Mouse (Mus musculus): ENCODE measurements around the gene Smyd3. TPM values are rescaled to one million over a fixed set of nuclear protein-coding genes. Genes with fewer than 3 reads are reported as not detected.

Smyd3 gene
- polyA plus RNA-seq, 1 experiment from 2014 or later: 11.3 TPM

DNA sequence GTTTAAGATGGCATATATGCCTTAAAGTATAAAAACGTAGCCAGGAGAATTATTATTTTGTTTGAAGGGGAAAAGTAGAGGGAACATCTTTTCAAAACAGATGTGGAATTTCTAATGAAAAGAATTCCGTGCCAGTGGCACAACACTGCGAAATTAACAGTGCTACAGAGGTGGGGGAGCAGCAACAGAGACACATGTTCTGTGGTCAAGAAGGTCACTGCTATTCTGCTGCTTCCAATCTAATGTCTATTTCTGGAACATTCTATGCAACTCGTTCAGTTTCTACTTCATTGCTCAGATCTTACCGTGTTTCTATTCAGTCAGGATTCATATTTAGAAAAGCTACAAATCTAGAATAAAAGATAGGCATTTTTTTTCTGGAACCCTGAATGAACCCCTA lies 117.0 kb downstream of the Smyd3 start:
- Histone ChIP-seq H3K4me3 (ENCODE audit: control insufficient read depth in 1 of 2, insufficient read depth in 1 of 2, low read depth in 1 of 2, low read length in 2 of 2) (no peak overlapping the region), H3K36me3 (ENCODE audit: control insufficient read depth, insufficient read depth, low read length) (no peaks in the 10 kb centered on the region), H3K4me1 (ENCODE audit: control insufficient read depth in 2 of 2, insufficient read depth in 2 of 2, low read length in 2 of 2) (0 out of 4 replicates have a peak, but pooled peaks cover 0 to 2% of the 10 kb centered on the region in 2 experiments), H3K4me2 (ENCODE audit: low read length) (no peak overlapping the region), H3K27ac (replicated peaks in 1 of 2; ENCODE audit: control insufficient read depth in 1 of 2, insufficient read depth in 1 of 2, low read depth in 2 of 2, low read length in 2 of 2) (no peak overlapping the region), H3K27me3 (ENCODE audit: control insufficient read depth, insufficient read depth, low read length) (no peaks in the 10 kb centered on the region), H3K9ac (ENCODE audit: low read length) (no peak overlapping the region), H3K9me3 (ENCODE audit: control insufficient read depth, low read length) (no peaks in the 10 kb centered on the region)
- ATAC-seq (ENCODE audit: insufficient number of reproducible peaks, insufficient read depth, low FRiP score, low read depth): no peak
- WGBS: 44% methylated on average over 5 of the region's 5 CpGs

DNA sequence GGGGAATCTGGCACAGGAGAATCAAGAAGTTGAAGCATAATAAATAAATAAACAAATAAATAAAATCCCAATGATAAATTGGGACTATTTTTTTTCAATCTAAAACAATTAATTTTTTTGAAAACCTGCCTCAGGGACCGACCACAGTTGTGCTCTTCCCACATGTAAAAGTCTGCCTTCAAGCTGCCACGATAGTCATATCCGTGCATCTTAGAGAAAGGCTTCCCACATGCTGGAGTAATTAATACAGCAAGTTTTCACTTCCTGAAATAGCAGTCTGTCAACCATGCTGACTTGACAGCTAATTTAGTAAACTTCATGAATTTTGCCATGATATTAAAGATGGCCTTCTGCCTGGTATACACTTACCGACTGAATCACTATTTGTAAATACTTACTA lies 119.2 kb downstream of the Smyd3 start:
- WGBS: 94% methylated on average over 4 of the region's 4 CpGs
- no peaks in the 10 kb centered on the region for H3K27me3 ChIP-seq (ENCODE audit: control insufficient read depth, insufficient read depth, low read length)
- no peaks in the 10 kb centered on the region for H3K9me3 ChIP-seq (ENCODE audit: control insufficient read depth, low read length)

DNA sequence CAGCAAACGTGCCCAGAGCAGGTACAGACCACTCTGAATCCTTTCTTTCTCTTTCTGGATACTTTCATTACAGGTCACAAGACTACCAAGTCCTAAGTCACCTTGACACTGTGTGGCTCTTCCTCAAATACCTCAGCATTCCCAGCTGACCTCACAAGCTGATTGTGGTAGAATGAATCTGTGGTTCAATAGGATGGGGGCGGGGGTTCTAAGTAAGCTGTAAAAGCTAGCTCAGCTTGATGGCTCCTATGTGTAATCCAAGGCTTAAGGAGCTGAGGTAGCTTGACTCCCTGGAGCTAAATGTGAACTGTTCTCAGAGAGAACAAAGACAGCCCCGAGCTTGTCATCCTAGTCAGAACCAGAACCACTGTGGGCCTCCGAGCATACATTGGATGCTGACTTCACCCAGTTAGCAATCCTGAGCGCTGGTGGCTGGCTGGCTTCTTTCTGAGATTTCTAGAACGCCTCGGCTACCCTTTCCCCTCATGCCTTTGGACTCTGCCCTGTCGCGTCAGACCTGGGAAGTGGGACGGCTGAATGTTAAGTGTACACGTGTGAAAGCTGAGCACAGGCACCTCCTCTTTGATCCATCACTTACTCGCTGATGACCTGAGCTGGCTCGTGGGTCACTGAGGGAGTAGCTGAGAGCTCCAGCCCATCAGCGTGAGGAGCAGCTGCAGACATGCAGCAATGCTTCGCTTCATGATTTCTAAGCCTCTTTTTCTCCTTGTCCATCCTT lies 131.4 kb downstream of the Smyd3 start:
- Histone ChIP-seq H3K27me3 (ENCODE audit: control insufficient read depth, insufficient read depth, low read length) (no peaks in the 10 kb centered on the region), H3K36me3 (ENCODE audit: control insufficient read depth, insufficient read depth, low read length) (no peaks in the 10 kb centered on the region), H3K4me3 (ENCODE audit: control insufficient read depth in 1 of 2, insufficient read depth in 1 of 2, low read depth in 1 of 2, low read length in 2 of 2) (no peak overlapping the region), H3K27ac (replicated peaks in 1 of 2; ENCODE audit: control insufficient read depth in 1 of 2, insufficient read depth in 1 of 2, low read depth in 2 of 2, low read length in 2 of 2) (no peak overlapping the region), H3K4me1 (ENCODE audit: control insufficient read depth in 2 of 2, insufficient read depth in 2 of 2, low read length in 2 of 2) (no peaks in the 10 kb centered on the region; a peak in 1 of 4 replicates), H3K9me3 (ENCODE audit: control insufficient read depth, low read length) (no peaks in the 10 kb centered on the region), H3K9ac (ENCODE audit: low read length) (no peak overlapping the region), H3K4me2 (ENCODE audit: low read length) (no peak overlapping the region)
- ATAC-seq (ENCODE audit: insufficient number of reproducible peaks, insufficient read depth, low FRiP score, low read depth): no peak
- 48% methylated on average over 15 of the region's 15 CpGs for WGBS

More for the DNA sequence above, 119.2 kb downstream of the Smyd3 start:
- no peaks in the 10 kb centered on the region for H3K36me3 ChIP-seq (ENCODE audit: control insufficient read depth, insufficient read depth, low read length)
- H3K9ac ChIP-seq (ENCODE audit: low read length): no peak overlapping the region
- no peak for ATAC-seq (ENCODE audit: insufficient number of reproducible peaks, insufficient read depth, low FRiP score, low read depth)
- H3K4me2 ChIP-seq (ENCODE audit: low read length): no peak overlapping the region
- no peak overlapping the region for H3K4me3 ChIP-seq (ENCODE audit: control insufficient read depth in 1 of 2, insufficient read depth in 1 of 2, low read depth in 1 of 2, low read length in 2 of 2)
- H3K4me1 ChIP-seq (ENCODE audit: control insufficient read depth in 2 of 2, insufficient read depth in 2 of 2, low read length in 2 of 2): 0 out of 4 replicates have a peak, but pooled peaks cover 0 to 2% of the 10 kb centered on the region in 2 experiments
- no peak overlapping the region for H3K27ac ChIP-seq (replicated peaks in 1 of 2; ENCODE audit: control insufficient read depth in 1 of 2, insufficient read depth in 1 of 2, low read depth in 2 of 2, low read length in 2 of 2)

DNA sequence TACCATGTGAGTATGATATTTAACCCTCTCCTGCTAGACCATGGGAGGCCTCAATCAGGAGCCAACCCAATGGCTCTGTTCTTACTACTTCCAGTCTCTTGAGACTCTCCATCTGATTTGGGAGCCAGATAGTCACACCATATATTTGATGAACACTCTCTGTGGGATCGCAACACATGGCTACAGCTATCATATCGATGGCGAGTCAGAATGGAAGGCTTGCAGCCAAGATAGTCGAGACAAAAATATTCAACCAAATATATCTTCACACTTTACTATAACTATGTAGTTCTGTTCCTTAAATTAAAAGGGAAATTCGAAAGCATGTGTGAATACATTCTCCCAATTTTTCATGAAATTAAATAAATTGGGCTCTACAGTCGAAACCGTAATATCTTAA lies 132.2 kb downstream of the Smyd3 start:
- no peaks in the 10 kb centered on the region for H3K9me3 ChIP-seq (ENCODE audit: control insufficient read depth, low read length)
- H3K9ac ChIP-seq (ENCODE audit: low read length): no peak overlapping the region
- ATAC-seq (ENCODE audit: insufficient number of reproducible peaks, insufficient read depth, low FRiP score, low read depth): no peak
- no peaks in the 10 kb centered on the region for H3K36me3 ChIP-seq (ENCODE audit: control insufficient read depth, insufficient read depth, low read length)
- H3K4me2 ChIP-seq (ENCODE audit: low read length): no peak overlapping the region
- 91% methylated on average over 7 of the region's 7 CpGs for WGBS
- H3K27me3 ChIP-seq (ENCODE audit: control insufficient read depth, insufficient read depth, low read length): no peaks in the 10 kb centered on the region
- no peaks in the 10 kb centered on the region; a peak in 1 of 4 replicates for H3K4me1 ChIP-seq (ENCODE audit: control insufficient read depth in 2 of 2, insufficient read depth in 2 of 2, low read length in 2 of 2)
- H3K4me3 ChIP-seq (ENCODE audit: control insufficient read depth in 1 of 2, insufficient read depth in 1 of 2, low read depth in 1 of 2, low read length in 2 of 2): no peak overlapping the region
- no peak overlapping the region for H3K27ac ChIP-seq (replicated peaks in 1 of 2; ENCODE audit: control insufficient read depth in 1 of 2, insufficient read depth in 1 of 2, low read depth in 2 of 2, low read length in 2 of 2)

DNA sequence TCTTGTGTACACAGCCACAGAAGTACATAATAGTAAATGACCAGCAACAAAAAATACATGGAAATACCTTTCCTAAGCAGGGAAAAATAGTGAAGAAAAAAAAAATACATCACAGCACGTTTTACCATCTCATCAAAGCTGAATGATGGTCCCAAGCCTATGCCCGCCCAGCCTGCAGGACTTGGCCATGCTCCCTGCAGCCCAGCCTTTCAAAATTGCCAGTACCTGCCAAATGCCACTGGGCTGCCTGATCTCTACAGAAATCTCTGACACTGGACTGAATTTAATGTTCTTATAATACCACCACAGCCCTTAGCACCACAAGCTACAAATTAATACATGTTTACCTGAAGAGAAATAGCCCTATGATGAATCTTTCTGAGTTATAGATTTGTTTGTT lies 133.5 kb downstream of the Smyd3 start:
- Histone ChIP-seq H3K4me2 (ENCODE audit: low read length) (no peak overlapping the region), H3K9ac (ENCODE audit: low read length) (no peak overlapping the region), H3K27ac (replicated peaks in 1 of 2; ENCODE audit: control insufficient read depth in 1 of 2, insufficient read depth in 1 of 2, low read depth in 2 of 2, low read length in 2 of 2) (no peak overlapping the region), H3K4me1 (ENCODE audit: control insufficient read depth in 2 of 2, insufficient read depth in 2 of 2, low read length in 2 of 2) (no peaks in the 10 kb centered on the region), H3K4me3 (ENCODE audit: control insufficient read depth in 1 of 2, insufficient read depth in 1 of 2, low read depth in 1 of 2, low read length in 2 of 2) (no peak overlapping the region), H3K9me3 (ENCODE audit: control insufficient read depth, low read length) (no peaks in the 10 kb centered on the region), H3K27me3 (ENCODE audit: control insufficient read depth, insufficient read depth, low read length) (no peaks in the 10 kb centered on the region), H3K36me3 (ENCODE audit: control insufficient read depth, insufficient read depth, low read length) (no peaks in the 10 kb centered on the region)
- 74% methylated on average over 2 of the region's 2 CpGs for WGBS
- ATAC-seq (ENCODE audit: insufficient number of reproducible peaks, insufficient read depth, low FRiP score, low read depth): no peak

DNA sequence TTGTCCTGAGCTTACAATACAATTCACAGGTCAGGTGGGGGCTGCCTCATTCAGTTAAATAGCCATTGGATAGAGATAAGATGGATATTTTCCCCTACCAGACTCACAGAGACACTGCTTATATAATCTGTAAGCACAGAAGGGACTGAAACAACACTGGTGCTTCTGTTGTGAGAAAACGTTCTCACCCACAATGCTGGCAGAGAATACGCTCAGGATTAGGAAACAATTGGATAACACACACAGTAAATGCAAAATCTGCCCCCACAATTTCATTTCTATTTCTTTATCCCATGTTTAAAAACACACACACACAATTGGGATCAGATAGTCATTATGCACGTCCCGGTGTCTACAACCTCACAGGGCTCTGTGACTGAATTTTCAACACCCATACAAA lies 139.7 kb downstream of the Smyd3 start:
- no peak for ATAC-seq (ENCODE audit: insufficient number of reproducible peaks, insufficient read depth, low FRiP score, low read depth)
- no peak overlapping the region for H3K4me2 ChIP-seq (ENCODE audit: low read length)
- H3K27me3 ChIP-seq (ENCODE audit: control insufficient read depth, insufficient read depth, low read length): no peaks in the 10 kb centered on the region
- WGBS: 79% methylated on average over 4 of the region's 4 CpGs
- no peak overlapping the region for H3K4me3 ChIP-seq (ENCODE audit: control insufficient read depth in 1 of 2, insufficient read depth in 1 of 2, low read depth in 1 of 2, low read length in 2 of 2)
- no peak overlapping the region for H3K9ac ChIP-seq (ENCODE audit: low read length)
- no peak overlapping the region for H3K27ac ChIP-seq (replicated peaks in 1 of 2; ENCODE audit: control insufficient read depth in 1 of 2, insufficient read depth in 1 of 2, low read depth in 2 of 2, low read length in 2 of 2)
- no peaks in the 10 kb centered on the region for H3K36me3 ChIP-seq (ENCODE audit: control insufficient read depth, insufficient read depth, low read length)
- no peaks in the 10 kb centered on the region for H3K9me3 ChIP-seq (ENCODE audit: control insufficient read depth, low read length)
- no peaks in the 10 kb centered on the region for H3K4me1 ChIP-seq (ENCODE audit: control insufficient read depth in 2 of 2, insufficient read depth in 2 of 2, low read length in 2 of 2)

DNA sequence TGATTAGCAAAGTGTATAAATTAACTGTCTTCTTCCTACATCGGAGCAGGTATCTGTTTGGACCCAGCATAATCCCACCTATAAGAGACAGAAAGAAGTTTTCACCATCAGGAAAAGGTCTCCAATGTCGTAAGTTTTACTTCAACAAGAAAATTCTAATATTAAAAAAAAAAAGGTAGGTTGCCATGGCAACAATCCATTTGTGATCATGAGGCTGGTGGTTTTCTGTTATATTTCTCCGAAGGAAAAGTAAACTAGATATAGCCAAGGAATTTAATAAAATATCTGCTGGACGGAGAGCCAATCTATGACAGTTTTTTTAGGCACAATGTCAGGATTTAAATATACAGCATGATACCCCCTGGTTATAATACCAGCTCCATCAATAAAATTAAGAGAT lies 142.9 kb downstream of the Smyd3 start:
- H3K36me3 ChIP-seq (ENCODE audit: control insufficient read depth, insufficient read depth, low read length): no peaks in the 10 kb centered on the region
- no peak overlapping the region for H3K9ac ChIP-seq (ENCODE audit: low read length)
- no peaks in the 10 kb centered on the region for H3K27me3 ChIP-seq (ENCODE audit: control insufficient read depth, insufficient read depth, low read length)
- no peaks in the 10 kb centered on the region for H3K4me1 ChIP-seq (ENCODE audit: control insufficient read depth in 2 of 2, insufficient read depth in 2 of 2, low read length in 2 of 2)
- H3K4me2 ChIP-seq (ENCODE audit: low read length): no peak overlapping the region
- H3K27ac ChIP-seq (replicated peaks in 1 of 2; ENCODE audit: control insufficient read depth in 1 of 2, insufficient read depth in 1 of 2, low read depth in 2 of 2, low read length in 2 of 2): no peak overlapping the region
- 86% methylated on average over 4 of the region's 4 CpGs for WGBS
- no peak for ATAC-seq (ENCODE audit: insufficient number of reproducible peaks, insufficient read depth, low FRiP score, low read depth)
- no peak overlapping the region for H3K4me3 ChIP-seq (ENCODE audit: control insufficient read depth in 1 of 2, insufficient read depth in 1 of 2, low read depth in 1 of 2, low read length in 2 of 2)
- H3K9me3 ChIP-seq (ENCODE audit: control insufficient read depth, low read length): no peaks in the 10 kb centered on the region

DNA sequence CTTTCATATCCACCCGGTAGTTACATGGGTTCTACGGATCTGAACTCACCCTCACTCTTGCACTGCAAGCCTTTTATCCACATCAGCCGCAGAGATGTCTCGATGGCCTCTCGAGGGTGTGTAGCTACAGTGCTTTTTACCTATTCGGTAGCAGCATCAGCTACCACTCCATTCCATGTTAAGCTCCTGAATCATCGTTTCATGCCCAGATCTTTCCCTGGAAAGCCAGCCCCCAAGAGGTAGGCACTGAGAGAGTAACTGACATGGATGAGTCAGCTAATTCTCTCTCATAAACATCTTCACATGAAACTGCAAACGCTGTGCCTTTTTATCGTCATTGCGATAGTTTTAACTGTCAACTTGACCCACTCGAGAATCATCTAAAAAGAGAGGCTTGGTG lies 143.9 kb downstream of the Smyd3 start:
- Histone ChIP-seq H3K4me1 (ENCODE audit: control insufficient read depth in 2 of 2, insufficient read depth in 2 of 2, low read length in 2 of 2) (no peaks in the 10 kb centered on the region), H3K27me3 (ENCODE audit: control insufficient read depth, insufficient read depth, low read length) (no peaks in the 10 kb centered on the region), H3K36me3 (ENCODE audit: control insufficient read depth, insufficient read depth, low read length) (no peaks in the 10 kb centered on the region), H3K9ac (ENCODE audit: low read length) (no peak overlapping the region), H3K27ac (replicated peaks in 1 of 2; ENCODE audit: control insufficient read depth in 1 of 2, insufficient read depth in 1 of 2, low read depth in 2 of 2, low read length in 2 of 2) (no peak overlapping the region), H3K4me2 (ENCODE audit: low read length) (no peak overlapping the region), H3K4me3 (ENCODE audit: control insufficient read depth in 1 of 2, insufficient read depth in 1 of 2, low read depth in 1 of 2, low read length in 2 of 2) (no peak overlapping the region), H3K9me3 (ENCODE audit: control insufficient read depth, low read length) (peaks cover 6% of the 10 kb centered on the region; the same call in 1 of the 2 replicates)
- WGBS: 93% methylated on average over 11 of the region's 11 CpGs
- ATAC-seq (ENCODE audit: insufficient number of reproducible peaks, insufficient read depth, low FRiP score, low read depth): no peak

All from heart, embryonic 14.5 days (tissue).